Mouse (Mus musculus): ENCODE results near the gene Fgr.

Gene Fgr

GRCm38 (mm10) chr4:133035446-133035845 is 61.6 kb downstream of the Fgr start:
- no peak for DNase-seq (ENCODE audit: extremely low spot score)

DNA sequence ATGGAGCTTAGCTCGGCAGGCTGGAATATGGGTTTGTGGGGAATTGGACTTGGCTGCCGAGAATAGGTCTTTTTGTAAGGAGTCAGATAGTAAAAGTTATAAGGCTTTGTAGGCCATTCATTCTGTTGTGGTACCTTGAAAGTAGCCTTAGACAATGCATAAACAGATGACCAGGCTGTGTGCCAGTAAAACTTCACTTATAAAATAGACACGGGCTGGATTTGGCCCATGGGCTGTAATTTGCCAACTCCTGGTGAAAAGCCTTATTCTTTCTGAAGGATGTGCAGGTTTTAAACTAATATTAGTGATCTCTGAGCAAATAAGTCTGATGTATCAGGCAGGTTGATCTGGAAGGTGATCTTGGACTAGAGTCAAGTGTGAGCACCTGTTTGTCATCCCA is 62.1 kb downstream of the Fgr start:
- no peak for DNase-seq (ENCODE audit: extremely low spot score)

- DNase-seq (ENCODE audit: extremely low spot score), result no peak
Observed at GRCm38 (mm10) chr4:133037293-133037692, 63.4 kb downstream of the Fgr start.

DNA sequence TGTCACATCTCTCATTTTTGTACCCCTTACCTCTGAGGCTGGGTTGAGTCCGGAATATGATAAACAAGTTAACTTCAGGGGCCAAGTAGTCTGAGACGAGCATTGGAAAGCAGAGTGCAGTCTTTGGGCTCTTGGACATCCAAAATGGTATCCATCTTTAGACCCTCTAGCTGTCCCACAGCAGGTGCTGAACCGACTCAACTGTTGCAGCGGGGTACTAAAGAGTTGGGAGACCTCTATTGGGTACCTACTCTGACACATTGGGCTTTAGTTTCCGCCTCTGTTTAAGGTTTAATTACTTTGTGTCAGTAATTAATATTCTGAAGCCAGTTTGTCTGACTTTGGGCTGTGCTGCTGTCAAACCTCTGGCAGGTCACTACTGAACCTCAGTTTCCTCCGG is 63.9 kb downstream of the Fgr start:
- DNase-seq (ENCODE audit: extremely low spot score), result no peak

DNA sequence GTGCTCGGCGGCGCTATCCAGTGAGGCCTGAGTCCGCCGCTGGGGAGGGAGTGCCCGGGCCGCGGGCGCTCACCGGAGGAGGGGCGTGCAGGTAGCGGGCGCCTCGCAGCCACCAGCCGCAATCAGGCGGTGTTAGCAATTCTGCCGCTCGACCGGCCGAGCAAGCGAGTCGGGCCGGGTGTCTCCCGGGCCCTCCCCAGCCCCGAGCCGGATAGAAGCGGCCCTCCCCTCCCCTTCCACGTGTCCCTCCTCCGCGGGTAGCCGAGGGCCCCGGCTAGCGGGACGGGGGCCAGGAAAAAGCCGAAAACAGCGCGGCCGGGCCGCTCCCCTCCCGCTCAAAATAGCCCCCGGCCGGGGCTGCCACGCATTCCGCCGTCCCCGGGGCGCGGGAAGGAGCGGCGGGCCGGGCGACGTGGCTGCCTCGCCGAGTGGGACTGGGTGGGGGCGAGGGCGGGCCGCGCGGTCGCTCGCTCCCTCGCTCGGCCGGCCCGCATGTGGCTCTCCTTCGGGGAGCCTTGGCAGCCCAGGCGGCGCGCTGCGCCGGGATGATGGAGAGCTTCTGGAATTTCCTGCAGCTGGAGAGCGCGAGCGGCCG is 64.7 kb downstream of the Fgr start:
- DNase-seq (ENCODE audit: extremely low spot score), result peak; percentile 66

GRCm38 (mm10) chr4:133039116-133039819 is 65.4 kb downstream of the Fgr start:
- peak; percentile 76 for DNase-seq (ENCODE audit: extremely low spot score)

GRCm38 (mm10) chr4:133039832-133040231 is 65.9 kb downstream of the Fgr start:
- DNase-seq (ENCODE audit: extremely low spot score), result no peak

DNA sequence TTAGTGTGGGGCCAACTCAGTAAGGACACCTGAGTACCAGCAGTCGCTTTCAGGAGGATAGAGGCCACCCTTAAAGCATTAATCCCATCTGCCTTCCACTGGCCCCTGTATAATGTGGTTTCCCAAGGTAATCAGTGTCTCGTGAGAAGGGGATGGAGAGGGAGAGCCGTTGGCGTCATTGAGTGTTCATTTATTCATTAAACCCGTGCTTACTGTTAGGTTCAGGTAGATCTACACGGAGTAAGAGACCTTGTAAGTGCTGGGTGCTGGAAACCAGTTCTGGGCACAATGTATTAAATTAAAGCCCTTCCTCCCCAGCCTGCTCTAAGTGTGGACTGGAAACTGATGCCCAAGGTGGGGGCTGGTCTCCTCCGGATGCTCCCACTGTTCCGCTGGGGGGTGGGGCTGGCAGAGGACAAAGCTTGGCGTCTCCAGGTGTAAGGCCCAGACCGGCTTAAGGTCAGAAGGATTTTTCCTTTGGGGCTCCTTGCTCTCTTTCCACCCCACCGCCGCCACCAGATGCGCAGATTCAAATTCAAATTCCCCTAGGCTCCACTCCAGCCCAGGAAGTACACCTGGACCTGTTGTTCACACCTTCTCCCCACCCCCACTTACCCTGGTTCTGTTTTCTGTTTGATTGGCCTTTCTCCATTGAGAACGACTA is 66.5 kb downstream of the Fgr start:
- no peak for DNase-seq (ENCODE audit: extremely low spot score)

DNA sequence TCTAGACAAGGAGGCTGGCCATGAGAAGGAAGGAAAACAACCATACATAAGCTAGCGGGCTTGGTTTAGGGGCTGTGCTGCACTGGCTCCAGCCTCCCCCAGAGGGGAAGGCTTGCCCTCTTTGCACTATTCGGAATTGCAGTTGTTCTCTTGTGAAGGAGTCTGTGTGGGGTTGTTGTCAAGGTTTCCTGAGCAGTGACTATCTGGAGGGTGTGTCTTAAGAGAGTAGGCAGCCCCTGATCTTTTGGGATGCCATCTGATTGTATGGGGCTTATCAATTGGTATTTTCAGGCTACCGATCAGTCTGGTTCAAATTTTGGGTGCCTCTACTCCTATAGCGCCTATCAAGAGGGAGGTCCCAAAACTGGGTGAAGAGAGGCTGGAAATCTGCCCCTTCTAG is 68.3 kb downstream of the Fgr start:
- DNase-seq (ENCODE audit: extremely low spot score), result peak; percentile 58

DNA sequence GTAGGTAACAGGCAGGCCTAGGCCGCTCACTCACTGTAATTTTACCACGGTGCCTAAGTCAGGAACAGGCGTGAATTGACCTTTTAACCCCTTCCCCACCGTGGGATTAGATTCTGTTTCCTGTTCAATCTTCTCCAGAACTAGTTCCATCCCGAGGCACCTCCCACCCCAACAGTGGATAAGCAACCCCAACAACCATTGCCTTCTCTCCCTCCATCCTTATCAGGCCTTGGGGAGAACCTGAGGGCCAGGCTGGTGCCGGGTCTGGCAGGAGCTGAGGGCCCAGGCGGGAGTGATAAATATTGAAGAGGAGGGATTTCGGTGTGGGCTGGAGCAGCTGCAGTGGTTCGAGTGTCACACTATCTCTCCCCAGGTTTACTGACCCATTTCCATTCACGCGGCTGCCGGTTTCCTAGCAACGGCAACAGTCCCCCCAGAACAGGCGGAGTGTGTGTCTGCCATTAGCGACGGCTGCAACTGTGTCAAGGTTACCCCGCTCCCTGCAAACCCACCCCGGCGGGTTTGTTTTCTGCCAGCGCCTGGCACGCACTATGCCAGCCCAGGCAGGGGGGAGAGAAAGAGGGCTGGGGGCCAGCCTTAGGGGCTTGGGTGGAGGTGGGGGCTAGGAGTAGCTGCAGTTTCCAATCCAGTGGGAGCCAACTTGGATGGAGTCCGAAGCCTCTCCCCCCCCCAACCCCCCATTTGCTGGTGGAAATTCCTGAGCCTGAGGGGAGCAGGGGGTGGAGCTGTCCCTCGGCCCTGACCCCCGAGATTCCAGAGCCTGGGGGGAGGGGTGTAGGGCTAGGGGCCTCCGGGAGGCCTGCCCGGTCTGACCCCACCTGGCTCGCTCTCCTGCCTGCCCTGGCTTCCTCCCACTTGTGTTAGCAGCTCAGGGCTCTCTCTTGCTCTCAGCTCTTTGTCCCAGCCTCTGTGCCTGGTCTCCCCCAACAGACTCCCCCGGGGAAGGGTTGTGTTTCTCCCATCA is 69.0 kb downstream of the Fgr start:
- DNase-seq (ENCODE audit: extremely low spot score), result peak; percentile 86

DNA sequence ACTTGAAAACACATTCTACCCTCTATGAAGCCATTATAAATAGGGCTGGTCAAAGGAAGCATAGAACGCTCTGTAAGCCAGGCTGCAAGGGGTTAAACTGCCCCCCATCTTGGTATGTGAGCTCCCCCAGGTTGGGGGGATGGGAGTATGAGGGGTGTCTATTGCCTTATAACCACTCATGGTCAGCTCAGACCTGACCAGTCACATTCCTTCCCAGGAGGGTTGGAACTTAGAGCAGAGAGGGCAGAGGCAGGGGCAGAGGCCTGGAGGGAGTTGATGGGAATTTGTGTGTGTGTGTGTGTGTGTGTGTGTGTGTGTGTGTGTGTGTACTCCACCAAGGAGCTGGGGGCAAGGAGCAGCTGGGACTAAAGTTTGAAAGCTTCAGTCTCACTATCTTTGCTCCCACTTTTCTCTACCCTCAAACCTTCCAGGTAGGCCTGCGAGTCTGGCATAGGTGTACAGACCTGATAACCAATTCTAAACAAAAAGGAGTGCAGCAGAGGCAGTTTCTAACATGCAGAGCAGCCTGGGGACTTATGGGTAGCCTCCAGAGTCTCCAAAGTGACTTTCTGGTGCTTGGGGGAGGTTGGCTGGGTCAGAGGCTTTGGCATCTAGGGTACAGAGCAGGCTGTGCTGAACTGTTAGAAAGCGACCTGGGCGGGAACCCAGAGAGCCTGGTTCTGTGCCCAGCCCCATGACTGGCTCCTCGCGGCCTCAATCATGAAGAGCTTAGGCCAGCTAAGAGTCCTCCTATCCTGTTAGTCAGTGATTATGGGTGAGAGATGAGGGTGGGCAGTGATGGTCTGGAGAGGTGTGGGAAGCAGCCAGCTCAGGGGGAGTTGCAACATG is 70.1 kb downstream of the Fgr start:
- DNase-seq (ENCODE audit: extremely low spot score), result no peak

DNA sequence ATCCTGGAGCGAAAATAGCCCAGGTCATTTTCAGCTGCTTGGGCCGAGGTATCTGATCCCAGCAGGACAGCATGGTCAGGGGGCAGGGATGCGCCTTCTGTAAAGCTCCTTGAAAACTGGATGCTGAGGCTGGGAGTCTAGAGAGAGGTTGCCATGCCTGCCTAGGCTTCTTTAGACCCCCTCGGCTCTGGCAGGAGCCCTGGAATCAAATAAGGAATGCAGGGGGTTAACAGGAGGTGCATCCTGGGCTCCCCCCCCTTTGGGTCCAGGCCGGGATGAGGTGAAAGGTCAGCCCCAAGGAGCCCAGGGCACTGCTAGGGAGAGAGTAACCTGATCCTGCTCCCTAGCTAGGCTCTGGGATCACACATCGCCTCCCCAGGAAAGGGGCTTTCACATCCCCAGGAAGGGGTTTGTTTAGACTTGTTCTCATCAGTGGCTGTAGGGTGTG is 70.8 kb downstream of the Fgr start:
- DNase-seq (ENCODE audit: extremely low spot score), result peak; percentile 80

- DNase-seq (ENCODE audit: extremely low spot score), result no peak
Observed at GRCm38 (mm10) chr4:133045771-133046474, 72.0 kb downstream of the Fgr start.

DNA sequence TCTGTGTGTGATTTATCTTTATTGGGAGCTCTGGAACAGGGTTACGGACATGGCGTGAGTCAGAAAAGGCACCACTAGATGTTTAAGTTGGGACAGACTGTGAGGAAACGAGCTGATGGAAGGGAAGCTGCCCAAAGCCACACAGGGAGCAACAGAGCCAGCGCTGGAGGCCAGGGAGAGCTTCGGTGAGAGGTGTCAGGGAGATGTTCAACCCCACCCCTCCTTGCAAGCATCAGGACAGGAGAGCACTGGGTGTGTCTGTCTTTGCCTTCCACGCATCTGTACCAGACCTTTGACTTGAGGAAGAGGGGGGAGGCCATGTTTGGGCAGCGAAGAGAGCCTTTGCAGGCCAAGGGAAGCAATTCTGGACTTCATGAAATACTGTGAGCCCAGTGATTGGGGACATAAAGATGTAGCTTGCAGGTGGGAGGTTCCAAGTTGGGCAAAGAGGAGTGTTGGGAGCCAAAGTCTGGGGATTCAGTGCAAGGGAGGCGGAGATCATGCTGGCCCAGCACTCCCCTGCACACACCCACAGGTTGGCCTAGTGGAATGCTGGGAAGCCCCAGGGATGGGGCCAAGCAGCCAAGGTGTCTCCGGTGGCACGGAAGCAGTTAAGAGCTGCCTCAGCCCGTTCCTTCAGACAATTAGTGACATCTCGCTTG is 72.9 kb downstream of the Fgr start:
- no peak for DNase-seq (ENCODE audit: extremely low spot score)

- peak; percentile 84 for DNase-seq (ENCODE audit: extremely low spot score)
Observed at GRCm38 (mm10) chr4:133047353-133048105, 73.6 kb downstream of the Fgr start.

DNA sequence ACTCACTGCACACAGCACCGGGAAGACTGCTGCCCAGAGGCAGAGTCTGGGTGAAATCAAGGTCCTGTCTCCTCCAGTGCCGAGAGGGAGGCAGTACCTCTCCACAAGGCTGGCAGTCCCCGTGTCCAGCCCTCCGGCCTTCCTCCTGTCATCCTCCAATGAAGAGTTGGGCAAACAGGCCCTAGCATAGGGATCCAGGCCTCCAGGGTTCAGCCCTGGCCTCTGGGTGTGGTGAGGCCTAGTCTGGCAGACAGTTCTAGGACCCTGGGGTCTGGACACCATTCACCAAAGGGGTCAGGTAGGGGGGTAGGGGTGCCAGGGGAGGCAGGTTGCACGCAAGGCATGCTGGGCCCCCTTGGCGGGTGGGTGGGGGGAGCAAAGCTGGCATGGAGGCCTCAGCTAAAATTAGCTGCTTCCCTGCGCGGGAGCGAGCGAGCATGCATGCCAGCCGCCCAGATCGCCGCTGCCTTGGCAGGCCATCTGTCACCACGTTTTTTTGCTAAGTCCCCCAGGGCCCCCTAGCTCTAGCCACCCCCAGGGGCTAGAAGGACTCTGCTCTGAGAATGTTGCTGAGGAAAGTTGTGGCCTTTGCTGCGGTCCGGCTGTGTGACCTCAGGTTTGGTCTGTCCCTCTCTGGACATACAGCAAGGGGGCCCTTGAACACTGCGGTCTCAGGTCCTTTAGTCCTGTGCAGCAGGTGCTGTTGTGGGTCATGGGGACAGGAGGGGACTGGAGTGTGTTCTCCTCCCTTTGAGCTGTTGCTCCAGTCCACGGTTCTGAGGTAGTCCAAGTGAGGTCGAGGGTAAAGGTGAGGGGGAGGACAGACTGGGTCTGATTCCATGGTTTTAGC is 75.4 kb downstream of the Fgr start:
- DNase-seq (ENCODE audit: extremely low spot score), result no peak

GRCm38 (mm10) chr4:133050196-133050836 is 76.4 kb downstream of the Fgr start:
- DNase-seq (ENCODE audit: extremely low spot score), result no peak
